Mouse (Mus musculus) cerebellum, adult 2 months (tissue): ENCODE data around the gene Zbtb16.

Experiments used
- CTCF ChIP-seq: fragments of 200-500 bp; IDR thresholded peaks from 2 replicates; pipeline ENCODE4 v1.5.1; 2011; ENCODE audit warnings: low read depth, mild to moderate bottlenecking, control low read depth, low read length, moderate library complexity, borderline replicate concordance; ENCODE audit not compliant: insufficient read depth
- POLR2A ChIP-seq: fragments of 200-500 bp; IDR thresholded peaks from 2 replicates; pipeline ENCODE4 v1.6.1; 2011; ENCODE audit warnings: low read length, control low read depth, borderline replicate concordance; ENCODE audit not compliant: insufficient read depth

GRCm38 (mm10) chr9:48767666-48768432 lies 68.2 kb downstream of the Zbtb16 start:
- TF ChIP-seq CTCF, result no peak
- no peak for TF ChIP-seq POLR2A
